Mouse (Mus musculus) T-helper 1 cell (primary cell): Measurements from ENCODE around the gene Chd3.
"Not testable (repeated sequence)": the region's sequence is repeated elsewhere in the genome, so short reads cannot be mapped to it uniquely, and the experiment has no call there.

Source experiments
- in situ Hi-C: fragments of 300-600 bp; cut with MboI, MseI; formaldehyde crosslinking; loops from one replicate; pipeline ENCODE4 v1.15.1; 2025; ENCODE audit warnings: high pct_unique_total_duplicates

Gene Chd3

DNA sequence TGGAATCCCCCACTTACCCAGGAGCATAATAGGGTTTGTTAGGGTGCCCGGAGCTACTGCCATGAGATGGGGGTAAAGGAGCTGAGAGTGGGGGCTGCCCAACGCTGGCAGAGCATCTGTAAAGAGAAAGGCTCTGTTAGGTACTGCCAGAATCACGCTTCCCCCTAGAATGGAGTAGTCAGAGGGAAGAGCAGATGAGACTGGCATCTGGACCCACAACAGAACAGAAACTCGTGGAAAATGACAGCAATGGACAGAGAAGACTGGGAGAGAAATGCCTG is 38.5 kb upstream of the Chd3 start:
- in situ Hi-C loops: no loop called here

- in situ Hi-C loops: no loop called here
These were observed 37.9 kb upstream of the Chd3 start for GRCm38 (mm10) chr11:69406867-69407723.

- in situ Hi-C loops: no loop called here
These were observed 37.1 kb upstream of the Chd3 start for GRCm38 (mm10) chr11:69406282-69406681.

- in situ Hi-C loops: no loop called here
These were observed 36.4 kb upstream of the Chd3 start for GRCm38 (mm10) chr11:69405397-69406200.

DNA sequence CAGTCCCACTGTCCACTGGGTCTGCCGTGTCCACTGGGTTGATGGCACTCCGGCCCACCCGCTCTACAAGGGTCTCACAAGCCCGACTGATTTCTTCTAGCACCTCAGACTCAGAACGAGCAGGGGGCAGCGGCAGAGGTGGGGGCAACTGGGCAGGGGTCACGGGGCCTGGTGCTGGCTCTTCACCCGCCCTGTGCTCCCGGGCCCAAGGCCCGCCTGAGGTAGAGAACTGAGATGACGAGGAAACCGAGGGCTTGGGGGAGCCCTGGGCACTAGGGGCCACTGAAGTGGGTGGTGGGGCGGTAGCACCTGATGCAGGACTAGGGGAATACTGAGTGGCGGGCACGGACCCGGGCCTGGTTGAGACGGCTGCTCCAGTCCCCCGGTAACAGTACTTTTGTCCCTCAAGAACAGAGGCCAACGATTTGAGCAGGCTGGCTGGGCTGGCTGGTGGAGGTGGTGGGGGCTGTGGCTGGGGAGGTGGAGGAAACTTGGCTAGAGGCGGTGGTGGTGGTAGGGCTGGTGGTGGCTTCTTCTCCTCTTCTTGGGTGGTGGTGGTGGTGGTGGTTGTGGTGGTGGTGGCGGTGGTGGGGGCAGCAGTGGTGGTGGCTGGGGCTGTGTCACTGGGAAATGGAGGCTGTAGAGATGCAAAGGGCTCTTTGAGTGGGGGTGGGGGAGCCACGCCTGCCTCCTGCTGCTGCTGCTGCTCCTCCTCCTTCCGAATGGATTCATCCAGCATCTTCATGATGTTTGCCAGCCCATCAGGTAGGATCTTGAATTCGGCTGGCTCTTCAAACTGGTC is 35.6 kb upstream of the Chd3 start:
- in situ Hi-C loops: loop anchor here (5.0 kb wide), 1 partner anchor 33 kb away; no protein-coding TSS in a partner anchor

DNA sequence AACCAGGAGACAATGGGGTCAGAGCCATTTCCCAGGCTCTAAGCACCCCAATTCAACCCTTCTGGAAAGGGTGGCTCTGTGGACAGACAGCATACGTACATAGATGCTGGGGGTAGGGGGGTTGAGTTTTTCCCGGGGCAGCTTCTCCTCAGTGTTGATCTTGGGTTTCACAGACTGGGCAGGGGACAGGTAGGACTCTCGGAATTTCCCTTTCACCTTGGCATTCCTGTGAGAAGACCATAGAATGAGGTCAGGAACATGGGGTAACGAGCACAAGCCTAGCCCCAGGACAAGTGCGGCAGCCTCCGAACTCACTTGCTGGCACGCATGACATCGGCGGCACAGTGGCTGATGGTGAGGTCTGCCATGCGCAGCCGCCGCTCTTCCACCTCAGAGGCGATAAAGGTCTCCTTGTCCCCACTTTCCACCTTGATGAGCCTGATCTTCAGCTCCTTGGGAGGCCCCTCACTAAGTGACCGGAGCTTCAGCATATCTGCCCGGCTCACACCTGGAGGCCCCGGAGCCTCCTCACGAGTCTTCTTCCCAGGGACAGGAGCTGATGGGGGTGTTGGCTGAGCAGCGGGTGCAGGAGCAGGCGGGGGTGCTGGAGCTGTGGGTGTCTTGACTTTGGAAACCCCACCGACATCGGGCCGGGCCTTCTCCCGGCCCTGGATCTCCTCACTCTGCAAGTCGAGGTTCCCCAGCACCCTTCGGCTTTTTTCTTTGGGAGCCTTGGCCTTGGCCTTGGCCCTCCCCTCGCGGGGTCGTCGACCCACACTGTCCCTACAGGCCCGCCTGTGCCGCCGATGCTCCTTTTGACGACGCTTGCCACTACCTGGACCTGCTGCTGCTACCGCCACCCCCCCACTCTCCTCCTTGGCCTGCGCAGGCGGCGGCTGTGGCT is 34.7 kb upstream of the Chd3 start:
- in situ Hi-C loops: loop anchor here (5.0 kb wide), 1 partner anchor 33 kb away; no protein-coding TSS in a partner anchor

- in situ Hi-C loops: loop anchor here (5.0 kb wide), 1 partner anchor 35 kb away; no protein-coding TSS in a partner anchor
These were observed 32.8 kb upstream of the Chd3 start for GRCm38 (mm10) chr11:69401987-69402386.

DNA sequence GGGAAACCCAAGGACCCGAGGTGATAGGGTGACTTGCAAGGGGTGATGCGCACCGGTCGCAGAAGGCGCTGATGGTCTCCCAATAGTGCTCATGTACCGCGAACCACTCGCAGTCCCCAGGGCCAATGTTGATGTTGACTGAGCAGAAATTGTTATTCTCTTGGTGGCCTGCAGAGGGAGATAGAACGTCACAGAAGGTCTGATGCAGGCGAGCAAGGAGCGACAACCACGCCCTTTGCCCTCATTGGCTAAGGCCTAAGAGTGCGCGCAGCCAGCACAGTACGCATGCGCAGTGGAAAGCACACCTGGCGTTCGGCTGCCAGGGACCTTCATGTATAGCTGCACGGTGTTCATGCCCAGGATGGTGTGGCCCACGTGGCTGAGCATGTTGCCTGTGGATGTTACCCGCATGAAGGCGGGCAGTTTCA is 32.0 kb upstream of the Chd3 start:
- in situ Hi-C loops: loop anchor here (5.0 kb wide), 1 partner anchor 36 kb away; no protein-coding TSS in a partner anchor

DNA sequence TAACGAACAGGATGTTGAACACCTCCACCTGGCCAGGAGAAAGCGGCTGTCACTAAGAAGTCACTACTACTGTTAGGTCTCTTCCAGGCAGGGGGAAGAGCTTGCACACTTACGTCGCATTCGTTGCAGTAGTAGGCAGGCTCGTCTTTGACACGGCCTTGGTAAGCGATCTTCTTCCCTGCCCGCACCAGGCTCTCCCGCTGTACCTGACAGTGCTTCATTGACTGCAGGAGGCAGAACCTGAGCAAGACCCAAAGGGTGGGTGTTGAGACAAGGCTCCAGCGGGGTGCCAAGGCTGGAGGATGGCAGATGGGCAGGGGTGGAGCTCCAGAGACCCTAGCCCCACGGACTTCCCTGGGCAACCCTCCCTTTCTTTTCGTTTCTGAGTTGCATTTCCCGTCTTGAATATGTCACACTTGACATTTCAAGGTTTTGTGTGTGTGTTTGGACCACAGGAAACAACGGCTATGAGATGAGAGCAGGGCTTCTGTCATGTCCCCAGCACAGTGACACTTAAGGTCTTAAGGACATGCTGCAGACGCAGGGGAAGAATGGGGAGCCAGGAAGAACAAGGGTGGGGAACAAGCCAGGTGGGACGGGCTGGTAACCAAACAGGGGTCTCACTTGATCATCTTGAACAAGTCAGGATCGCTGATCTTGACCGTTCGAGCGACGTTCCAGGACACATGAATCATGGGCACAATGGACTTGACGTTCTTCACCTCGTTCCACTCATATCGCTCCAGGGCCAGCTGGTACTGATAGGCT is 31.1 kb upstream of the Chd3 start:
- in situ Hi-C loops: loop anchor here (5.0 kb wide), 1 partner anchor 37 kb away; no protein-coding TSS in a partner anchor

GRCm38 (mm10) chr11:69399201-69400082 is 30.2 kb upstream of the Chd3 start:
- in situ Hi-C loops: loop anchor here (5.0 kb wide), 1 partner anchor 38 kb away; no protein-coding TSS in a partner anchor

GRCm38 (mm10) chr11:69398486-69399200 is 29.4 kb upstream of the Chd3 start:
- in situ Hi-C loops: no loop called here

GRCm38 (mm10) chr11:69398059-69398458 is 28.9 kb upstream of the Chd3 start, which contains the start of gene Tmem88:
Gene Tmem88, minus strand, starts transcription at chr11:69398234.
- in situ Hi-C loops: no loop called here

DNA sequence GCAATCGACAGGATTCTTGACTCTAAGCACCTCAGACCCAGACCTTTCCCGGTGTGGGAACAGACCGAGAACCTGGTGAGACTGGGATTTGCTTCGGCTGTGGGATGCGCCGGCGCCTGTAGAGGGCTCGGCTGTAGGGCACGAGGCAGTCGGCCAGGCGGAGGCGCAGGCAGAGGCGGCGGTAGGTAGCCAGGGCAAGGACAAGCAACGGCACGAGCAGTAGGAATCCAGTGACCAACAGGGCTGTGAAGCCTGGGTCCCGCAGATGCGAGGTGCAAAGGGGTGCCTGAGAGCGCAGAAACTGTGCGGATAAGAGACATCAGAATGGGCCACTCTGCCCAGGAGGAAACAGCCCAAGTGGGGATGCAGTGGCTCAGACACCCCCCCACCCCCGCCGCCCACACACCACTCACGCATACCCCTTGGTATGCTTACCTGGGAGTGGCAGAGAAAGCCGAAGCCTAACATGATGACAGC is 28.4 kb upstream of the Chd3 start:
- in situ Hi-C loops: no loop called here

DNA sequence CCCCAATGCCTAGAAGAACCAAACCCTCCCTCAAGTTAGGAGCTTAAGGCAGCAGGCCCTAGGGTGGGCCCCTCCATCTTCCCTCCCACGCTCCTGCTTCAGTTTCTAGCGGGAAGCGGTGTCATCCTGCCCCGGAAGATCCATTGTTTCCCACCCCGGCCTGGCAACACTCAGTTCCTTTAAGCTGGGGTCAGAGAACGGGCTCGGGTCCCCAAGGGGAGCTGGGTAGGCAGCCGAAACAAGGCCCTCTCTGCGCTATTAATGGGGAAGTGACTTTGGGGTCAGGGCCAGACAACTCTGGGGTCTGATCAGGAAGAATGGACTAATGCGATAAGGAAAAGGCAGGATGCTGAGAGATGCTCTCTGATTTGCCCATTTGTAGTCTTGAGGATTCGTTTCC is 27.6 kb upstream of the Chd3 start:
- in situ Hi-C loops: no loop called here

- in situ Hi-C loops: no loop called here
These were observed 26.6 kb upstream of the Chd3 start for GRCm38 (mm10) chr11:69395634-69396373.

GRCm38 (mm10) chr11:69395235-69395633 is 26.0 kb upstream of the Chd3 start, which contains the start of the genes Naa38 and Cyb5d1:
Gene Naa38, plus strand, starts transcription at chr11:69395487.
Gene Cyb5d1, minus strand, starts transcription at chr11:69395631.
- in situ Hi-C loops: not testable (repeated sequence)

DNA sequence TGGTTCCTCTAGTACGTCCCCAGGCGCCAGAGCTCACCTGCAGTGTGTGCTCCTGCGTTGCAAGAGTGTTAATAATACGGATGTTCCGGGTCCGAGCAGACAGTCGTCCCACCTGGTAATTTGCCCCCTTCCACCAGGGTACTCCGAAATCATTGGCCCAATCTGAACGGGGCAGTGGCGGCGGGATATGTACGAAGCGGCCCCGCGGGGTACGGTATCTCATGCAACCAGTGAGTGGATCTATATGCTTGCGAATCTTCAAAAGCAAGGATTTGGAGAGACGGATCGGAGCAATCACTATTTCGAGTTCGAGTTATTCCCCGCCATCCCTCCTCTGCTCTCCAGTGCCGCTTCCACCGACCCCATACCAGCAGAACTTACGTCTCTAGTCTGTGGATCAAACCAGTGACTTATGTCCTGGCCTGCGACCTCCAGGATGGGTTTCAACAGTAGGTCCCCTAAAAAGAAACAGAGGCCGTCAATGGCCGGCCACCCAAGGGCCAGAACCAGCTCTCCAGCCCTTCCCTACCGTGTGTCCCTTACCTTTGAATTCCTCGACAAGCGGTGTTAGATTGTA is 25.5 kb upstream of the Chd3 start:
- in situ Hi-C loops: not testable (repeated sequence)
